Mouse (Mus musculus): ENCODE results near the gene Wdr24.
"Not testable (repeated sequence)": the region's sequence is repeated elsewhere in the genome, so short reads cannot be mapped to it uniquely, and the experiment has no call there.

Gene Wdr24

DNA sequence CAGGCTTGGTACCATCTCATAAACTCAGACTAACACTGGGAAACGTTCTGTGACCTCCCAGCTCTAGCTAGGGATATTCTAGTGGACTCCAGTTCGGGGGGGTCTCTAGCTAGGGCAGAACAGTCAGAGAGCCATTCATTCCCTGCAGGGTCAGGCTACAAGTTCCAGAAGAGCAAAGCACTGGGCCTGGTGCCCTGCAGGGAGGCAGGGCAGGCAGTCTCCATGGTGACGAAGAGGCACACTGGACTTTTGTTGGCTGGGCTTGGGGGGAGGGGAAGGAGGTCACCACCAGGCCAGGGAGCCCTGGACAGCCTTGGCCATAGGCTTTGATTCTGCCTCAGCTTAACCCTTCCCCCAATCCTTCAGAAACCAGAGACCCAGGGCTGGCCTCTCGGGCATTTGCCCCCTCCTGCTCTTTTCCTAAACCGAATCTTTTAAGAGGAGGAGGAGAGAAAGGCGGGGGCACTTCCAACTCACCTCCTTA is 27.8 kb upstream of the Wdr24 start, which contains the start of gene AC134908.4:
Gene AC134908.4 (minus strand): TSS at position 51 of the 484 bp plus-strand sequence.
- Histone ChIP-seq H3K36me3 (ENCODE audit: control insufficient read depth, insufficient read depth, low read length, poor library complexity, severe bottlenecking) (no peaks in the 10 kb centered on the region), H3K27me3 (ENCODE audit: control insufficient read depth, insufficient read depth, low read length, poor library complexity, severe bottlenecking) (no peaks in the 10 kb centered on the region)
- DNase-seq (ENCODE audit: low read depth, low spot score) = no peak

GRCm38 (mm10) chr17:25796211-25796771 is 27.1 kb upstream of the Wdr24 start:
- DNase-seq (ENCODE audit: low read depth, low spot score) = no peak
- H3K27me3 ChIP-seq (ENCODE audit: control insufficient read depth, insufficient read depth, low read length, poor library complexity, severe bottlenecking) = no peaks in the 10 kb centered on the region
- no peaks in the 10 kb centered on the region for H3K36me3 ChIP-seq (ENCODE audit: control insufficient read depth, insufficient read depth, low read length, poor library complexity, severe bottlenecking)

DNA sequence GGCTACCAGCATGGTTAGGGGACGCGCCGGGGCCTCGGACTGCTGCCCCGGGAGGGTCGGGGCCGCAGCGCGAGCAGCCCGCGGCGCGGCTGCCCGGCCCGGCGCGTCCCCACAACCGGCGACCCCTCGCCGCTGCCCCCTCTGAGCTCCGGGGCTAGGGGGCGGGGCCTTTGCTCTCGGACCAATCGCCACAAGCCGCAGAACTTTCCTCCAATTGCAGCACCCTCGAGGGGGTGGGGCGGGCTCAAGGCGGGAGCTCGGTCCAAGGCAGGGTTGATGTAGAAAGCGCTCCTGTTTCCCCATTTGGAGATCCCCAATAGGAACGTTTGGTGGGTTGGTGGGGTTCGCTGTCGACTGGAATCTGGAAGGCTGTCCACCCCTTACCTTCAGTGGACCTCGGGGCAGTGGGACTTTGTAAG is 26.5 kb upstream of the Wdr24 start, which contains the start of gene Metrn:
Gene Metrn (minus strand): TSS at position 186 of the 419 bp plus-strand sequence.
- DNase-seq (ENCODE audit: low read depth, low spot score) = peak; percentile 81
- no peaks in the 10 kb centered on the region for H3K27me3 ChIP-seq (ENCODE audit: control insufficient read depth, insufficient read depth, low read length, poor library complexity, severe bottlenecking)
- H3K36me3 ChIP-seq (ENCODE audit: control insufficient read depth, insufficient read depth, low read length, poor library complexity, severe bottlenecking) = no peaks in the 10 kb centered on the region

GRCm38 (mm10) chr17:25801029-25801428 is 22.4 kb upstream of the Wdr24 start:
- Histone ChIP-seq H3K36me3 (ENCODE audit: control insufficient read depth, insufficient read depth, low read length, poor library complexity, severe bottlenecking) (no peaks in the 10 kb centered on the region), H3K27me3 (ENCODE audit: control insufficient read depth, insufficient read depth, low read length, poor library complexity, severe bottlenecking) (no peaks in the 10 kb centered on the region)
- peak; percentile 89 for DNase-seq (ENCODE audit: low read depth, low spot score)

DNA sequence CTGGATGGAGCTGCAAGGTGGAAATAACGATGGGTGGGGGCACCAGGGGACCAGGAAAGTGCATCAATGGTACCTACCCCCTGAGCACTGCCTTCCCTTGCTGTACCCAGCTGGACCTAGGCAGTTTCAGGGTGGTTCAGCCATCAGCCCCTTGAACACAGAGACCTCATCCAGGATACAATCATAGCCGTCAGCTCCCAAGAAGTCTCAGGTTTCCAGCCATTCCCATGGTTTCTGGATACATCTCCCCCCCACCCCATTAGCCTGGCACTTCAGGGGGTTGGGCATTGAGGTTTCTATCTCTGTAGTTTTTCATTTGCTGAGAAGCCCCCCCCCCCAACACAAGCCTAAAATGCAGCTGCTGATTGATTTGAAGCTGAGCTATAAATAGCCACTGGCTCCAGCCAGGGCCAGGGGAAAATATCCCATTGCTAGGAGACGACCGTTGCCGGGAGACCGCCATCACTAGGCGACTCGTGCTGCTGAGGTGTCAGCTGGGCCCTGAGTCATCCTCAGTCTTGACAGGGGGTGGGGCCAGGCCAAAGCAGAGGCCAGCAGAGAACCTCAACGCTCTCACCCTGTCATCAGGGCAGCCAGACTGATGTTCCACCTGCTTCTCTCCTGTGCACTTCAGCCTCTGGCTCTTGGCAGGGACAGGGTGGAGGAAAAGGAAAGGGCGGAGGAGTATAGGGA is 20.5 kb upstream of the Wdr24 start:
- no peaks in the 10 kb centered on the region for H3K36me3 ChIP-seq (ENCODE audit: control insufficient read depth, insufficient read depth, low read length, poor library complexity, severe bottlenecking)
- H3K27me3 ChIP-seq (ENCODE audit: control insufficient read depth, insufficient read depth, low read length, poor library complexity, severe bottlenecking) = no peaks in the 10 kb centered on the region
- DNase-seq (ENCODE audit: low read depth, low spot score) = no peak

GRCm38 (mm10) chr17:25806507-25806906 is 16.9 kb upstream of the Wdr24 start:
- no peaks in the 10 kb centered on the region; the same call in 1 of the 2 replicates for H3K27me3 ChIP-seq (ENCODE audit: control insufficient read depth, insufficient read depth, low read length, poor library complexity, severe bottlenecking)
- no peak for DNase-seq (ENCODE audit: low read depth, low spot score)

DNA sequence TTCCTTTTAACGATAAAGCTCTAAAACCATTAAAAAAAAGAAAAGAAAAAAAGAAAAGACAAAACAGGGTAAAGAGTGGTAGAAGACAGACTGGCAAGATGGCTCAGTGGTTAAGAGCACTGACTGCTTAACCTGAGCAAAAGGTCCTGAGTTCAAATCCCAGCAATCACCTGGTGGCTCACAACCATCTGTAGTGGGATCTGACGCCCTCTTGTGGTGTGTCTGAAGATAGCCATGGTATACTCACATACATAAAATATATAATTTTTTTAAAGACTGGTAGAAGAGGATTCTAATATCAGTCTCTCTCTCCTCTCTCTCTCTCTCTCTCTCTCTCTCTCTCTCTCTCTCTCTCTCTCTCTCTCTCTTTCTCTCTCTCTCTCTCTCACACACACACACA is 16.0 kb upstream of the Wdr24 start:
- H3K27me3 ChIP-seq (ENCODE audit: control insufficient read depth, insufficient read depth, low read length, poor library complexity, severe bottlenecking); DNase-seq (ENCODE audit: low read depth, low spot score); H3K36me3 ChIP-seq (ENCODE audit: control insufficient read depth, insufficient read depth, low read length, poor library complexity, severe bottlenecking): not testable (repeated sequence)

More at GRCm38 (mm10) chr17:25806507-25806906, 16.9 kb upstream of the Wdr24 start:
- H3K36me3 ChIP-seq (ENCODE audit: control insufficient read depth, insufficient read depth, low read length, poor library complexity, severe bottlenecking) = no peaks in the 10 kb centered on the region

- no peaks in the 10 kb centered on the region; the same call in 1 of the 2 replicates for H3K27me3 ChIP-seq (ENCODE audit: control insufficient read depth, insufficient read depth, low read length, poor library complexity, severe bottlenecking)
- H3K36me3 ChIP-seq (ENCODE audit: control insufficient read depth, insufficient read depth, low read length, poor library complexity, severe bottlenecking) = no peaks in the 10 kb centered on the region
- DNase-seq (ENCODE audit: low read depth, low spot score) = no peak
Measured at GRCm38 (mm10) chr17:25808028-25808427, 15.4 kb upstream of the Wdr24 start.

- no peaks in the 10 kb centered on the region for H3K36me3 ChIP-seq (ENCODE audit: control insufficient read depth, insufficient read depth, low read length, poor library complexity, severe bottlenecking)
- peak; percentile 28 for DNase-seq (ENCODE audit: low read depth, low spot score)
- no peaks in the 10 kb centered on the region; the same call in 1 of the 2 replicates for H3K27me3 ChIP-seq (ENCODE audit: control insufficient read depth, insufficient read depth, low read length, poor library complexity, severe bottlenecking)
Measured at GRCm38 (mm10) chr17:25808789-25809605, 14.4 kb upstream of the Wdr24 start, which contains the start of gene Fbxl16. Gene Fbxl16, plus strand, starts transcription at chr17:25809085.

- DNase-seq (ENCODE audit: low read depth, low spot score) = no peak
- no peaks in the 10 kb centered on the region for H3K36me3 ChIP-seq (ENCODE audit: control insufficient read depth, insufficient read depth, low read length, poor library complexity, severe bottlenecking)
- H3K27me3 ChIP-seq (ENCODE audit: control insufficient read depth, insufficient read depth, low read length, poor library complexity, severe bottlenecking) = no peaks in the 10 kb centered on the region; the same call in 1 of the 2 replicates
Measured at GRCm38 (mm10) chr17:25809606-25810340, 13.7 kb upstream of the Wdr24 start.

DNA sequence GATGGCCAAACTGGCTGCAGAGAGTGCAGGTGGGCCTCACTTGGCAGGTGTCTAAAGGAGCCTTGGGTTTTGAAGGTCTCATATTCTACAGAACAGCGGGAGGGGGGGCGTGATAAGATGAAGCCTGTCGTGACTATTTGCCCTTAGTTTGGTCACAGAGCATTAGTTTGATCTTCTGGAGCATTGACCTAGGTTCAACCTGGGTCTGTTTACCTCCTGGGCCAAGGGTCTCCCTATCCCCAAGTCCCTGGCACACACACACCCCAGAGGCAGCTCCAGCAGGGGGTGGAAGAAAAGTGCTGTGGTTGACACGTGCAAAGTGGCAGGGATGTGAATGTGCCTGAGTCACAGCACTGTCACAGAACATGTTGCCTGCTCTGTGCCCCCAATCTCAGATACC is 12.5 kb upstream of the Wdr24 start:
- no peaks in the 10 kb centered on the region; the same call in 1 of the 2 replicates for H3K27me3 ChIP-seq (ENCODE audit: control insufficient read depth, insufficient read depth, low read length, poor library complexity, severe bottlenecking)
- no peak for DNase-seq (ENCODE audit: low read depth, low spot score)
- no peaks in the 10 kb centered on the region for H3K36me3 ChIP-seq (ENCODE audit: control insufficient read depth, insufficient read depth, low read length, poor library complexity, severe bottlenecking)

GRCm38 (mm10) chr17:25813471-25813870 is 10.0 kb upstream of the Wdr24 start:
- Histone ChIP-seq H3K36me3 (ENCODE audit: control insufficient read depth, insufficient read depth, low read length, poor library complexity, severe bottlenecking) (no peaks in the 10 kb centered on the region), H3K27me3 (ENCODE audit: control insufficient read depth, insufficient read depth, low read length, poor library complexity, severe bottlenecking) (no peaks in the 10 kb centered on the region; the same call in 1 of the 2 replicates)
- peak; percentile 85 for DNase-seq (ENCODE audit: low read depth, low spot score)

DNA sequence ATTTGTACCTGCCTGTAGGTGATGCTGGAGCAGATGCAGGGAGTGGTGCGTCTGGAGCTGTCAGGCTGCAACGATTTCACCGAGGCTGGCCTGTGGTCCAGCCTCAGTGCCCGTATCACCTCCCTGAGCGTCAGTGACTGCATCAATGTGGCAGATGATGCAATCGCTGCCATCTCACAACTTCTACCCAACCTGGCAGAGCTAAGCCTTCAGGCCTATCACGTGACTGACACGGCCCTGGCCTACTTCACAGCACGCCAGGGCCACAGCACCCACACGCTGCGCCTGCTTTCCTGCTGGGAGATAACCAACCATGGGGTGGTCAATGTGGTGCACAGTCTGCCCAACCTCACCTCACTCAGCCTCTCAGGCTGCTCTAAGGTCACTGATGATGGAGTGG is 5.8 kb upstream of the Wdr24 start:
- H3K27me3 ChIP-seq (ENCODE audit: control insufficient read depth, insufficient read depth, low read length, poor library complexity, severe bottlenecking) = no peaks in the 10 kb centered on the region; the same call in 1 of the 2 replicates
- no peak for DNase-seq (ENCODE audit: low read depth, low spot score)
- no peaks in the 10 kb centered on the region for H3K36me3 ChIP-seq (ENCODE audit: control insufficient read depth, insufficient read depth, low read length, poor library complexity, severe bottlenecking)
